Mouse (Mus musculus) forebrain, embryonic 14.5 days (tissue): ENCODE measurements around the gene Fam124a. TPM values are rescaled to one million over a fixed set of nuclear protein-coding genes. Genes with fewer than 3 reads are reported as not detected.

Experiments
- ATAC-seq: fragments of 200-750 bp; cut with Nextera tagmentation; 2 replicates; pipeline ENCODE4 v1.8.0; 2017; ENCODE audit warnings: mild to moderate bottlenecking, moderate library complexity
- DNase-seq: peaks from one replicate; pipeline ENCODE4 v3.0.0-alpha.2; 2015; ENCODE audit warnings: low spot score
- H3K27ac ChIP-seq: fragments of 300-500 bp; sonication (generic); 2 replicates; pipeline ENCODE4 v1.5.1; 2014; ENCODE audit warnings: low read depth, mild to moderate bottlenecking, control low read depth, low read length, moderate library complexity
- H3K27me3 ChIP-seq: fragments of 300-500 bp; sonication (generic); replicated peaks from 2 replicates; pipeline ENCODE4 v1.6.1; 2014; ENCODE audit warnings: low read length, control low read depth, mixed read lengths; ENCODE audit not compliant: control insufficient read depth, insufficient read depth
- H3K36me3 ChIP-seq: fragments of 300-500 bp; sonication (generic); 2 replicates; pipeline ENCODE4 v1.6.1; 2014; ENCODE audit warnings: low read length, control low read depth; ENCODE audit not compliant: control insufficient read depth, insufficient read depth
- H3K4me1 ChIP-seq: fragments of 300-500 bp; sonication (generic); 2 replicates; pipeline ENCODE4 v1.6.1; 2014; ENCODE audit warnings: antibody characterized with exemption, low read length, control low read depth; ENCODE audit not compliant: control insufficient read depth, insufficient read depth
- H3K4me2 ChIP-seq: fragments of 300-500 bp; sonication (generic); 2 replicates; pipeline ENCODE4 v1.6.1; 2014; ENCODE audit warnings: mild to moderate bottlenecking, control low read depth, low read length
- H3K4me3 ChIP-seq: fragments of 300-500 bp; sonication (generic); 2 replicates; pipeline ENCODE4 v1.5.1; 2014; ENCODE audit warnings: low read depth, low read length, control low read depth
- H3K9ac ChIP-seq: fragments of 300-500 bp; sonication (generic); 2 replicates; pipeline ENCODE4 v1.6.1; 2014; ENCODE audit warnings: mild to moderate bottlenecking, low read length, control low read depth, moderate library complexity
- H3K9me3 ChIP-seq: fragments of 300-500 bp; sonication (generic); replicated peaks from 2 replicates; pipeline ENCODE4 v1.6.1; 2016; ENCODE audit warnings: low read length, control low read depth, mixed read lengths; ENCODE audit not compliant: control insufficient read depth
- WGBS: fragments of 180-500 bp; shearing (Covaris S2); extraction: QIAGEN DNeasy Blood & Tissue Kit; methylation state at CpG from one replicate; pipeline ENCODE4 v1.1.7; 2014; 5-methylcytosine and 5-hydroxymethylcytosine counted together
- polyA plus RNA-seq: library from polyadenylated mRNA; unstranded; fragments of >200 nt; fragmentation: Nextera tagmentation; extraction: Ambion mirVana; gene quantifications from 2 replicates; pipeline ENCODE4 v1.2.1, GENCODE M21; 2014

Fam124a gene
- polyA plus RNA-seq, 1 experiment from 2014 or later = 13.8 TPM

DNA sequence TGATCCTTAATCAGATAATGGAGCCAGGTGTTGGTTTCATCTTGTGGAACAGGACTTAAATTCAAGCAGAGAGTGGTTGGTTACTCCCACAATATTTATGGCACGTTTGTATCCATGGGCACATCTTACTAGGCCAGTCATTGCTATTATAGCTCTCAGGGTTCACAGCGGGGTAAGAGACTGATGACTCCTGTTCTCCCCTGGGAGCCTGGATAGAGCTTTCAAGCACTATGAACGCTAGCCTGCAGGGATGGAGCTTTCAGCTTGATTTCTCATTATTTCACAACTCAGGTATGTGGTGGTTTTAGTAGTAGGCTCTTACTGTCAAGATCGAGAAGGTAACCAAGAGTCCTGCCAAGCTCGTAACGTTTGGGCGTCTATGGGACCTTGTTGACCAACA is 100.5 kb downstream of the Fam124a start:
- DNase-seq (no peak), ATAC-seq (no peak)
- Histone ChIP-seq H3K36me3 (no peaks in the 10 kb centered on the region), H3K27me3 (no peaks in the 10 kb centered on the region), H3K4me1 (no peaks in the 10 kb centered on the region), H3K9me3 (no peaks in the 10 kb centered on the region), H3K27ac (no peak overlapping the region), H3K4me2 (no peak overlapping the region), H3K4me3 (no peak overlapping the region), H3K9ac (no peak overlapping the region)
- 84% methylated on average over 7 of the region's 7 CpGs for whole genome bisulfite sequencing

DNA sequence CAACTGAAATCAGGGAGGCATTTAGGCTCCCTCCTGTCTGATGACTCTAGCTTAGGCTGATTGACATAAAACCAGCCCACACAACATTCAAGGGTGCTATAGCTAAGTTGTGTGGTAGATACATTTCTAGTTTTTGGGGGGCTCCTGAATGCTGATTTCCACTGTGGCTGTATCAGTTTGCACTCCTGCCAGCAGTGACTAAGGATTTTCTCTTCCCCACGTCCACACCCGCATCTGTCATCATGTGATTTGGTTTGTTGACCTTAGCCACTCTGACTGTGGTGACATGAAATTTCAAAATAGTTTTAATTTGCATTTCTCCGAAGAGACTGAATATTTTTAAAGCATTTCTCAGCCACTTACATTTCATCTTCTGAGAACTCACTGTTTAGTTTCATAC is 101.9 kb downstream of the Fam124a start:
- Histone ChIP-seq H3K9ac (no peak overlapping the region), H3K4me2 (no peak overlapping the region), H3K4me1 (no peaks in the 10 kb centered on the region), H3K9me3 (no peaks in the 10 kb centered on the region), H3K36me3 (no peaks in the 10 kb centered on the region), H3K27me3 (no peaks in the 10 kb centered on the region), H3K27ac (no peak overlapping the region), H3K4me3 (no peak overlapping the region)
- DNase-seq (no peak), ATAC-seq (no peak)
- WGBS = 89% methylated on average over 3 of the region's 3 CpGs

Other genes starting within 250 kb of the Fam124a start
- gene Gucy1b2, start 99.4 kb upstream of the Fam124a start, polyA plus RNA-seq = 3.7 and 4.5 TPM in 2 replicates
- not detected in 2 replicates for gene Gm4131, start 11.2 kb downstream of the Fam124a start, polyA plus RNA-seq
- not detected in 2 replicates for gene Serpine3, start 107.9 kb downstream of the Fam124a start, polyA plus RNA-seq
- gene Ints6, start 205.4 kb downstream of the Fam124a start, polyA plus RNA-seq = 15.9 and 22.9 TPM in 2 replicates